Mouse (Mus musculus): ENCODE results near the gene Arl5b.

Arl5b gene

DNA sequence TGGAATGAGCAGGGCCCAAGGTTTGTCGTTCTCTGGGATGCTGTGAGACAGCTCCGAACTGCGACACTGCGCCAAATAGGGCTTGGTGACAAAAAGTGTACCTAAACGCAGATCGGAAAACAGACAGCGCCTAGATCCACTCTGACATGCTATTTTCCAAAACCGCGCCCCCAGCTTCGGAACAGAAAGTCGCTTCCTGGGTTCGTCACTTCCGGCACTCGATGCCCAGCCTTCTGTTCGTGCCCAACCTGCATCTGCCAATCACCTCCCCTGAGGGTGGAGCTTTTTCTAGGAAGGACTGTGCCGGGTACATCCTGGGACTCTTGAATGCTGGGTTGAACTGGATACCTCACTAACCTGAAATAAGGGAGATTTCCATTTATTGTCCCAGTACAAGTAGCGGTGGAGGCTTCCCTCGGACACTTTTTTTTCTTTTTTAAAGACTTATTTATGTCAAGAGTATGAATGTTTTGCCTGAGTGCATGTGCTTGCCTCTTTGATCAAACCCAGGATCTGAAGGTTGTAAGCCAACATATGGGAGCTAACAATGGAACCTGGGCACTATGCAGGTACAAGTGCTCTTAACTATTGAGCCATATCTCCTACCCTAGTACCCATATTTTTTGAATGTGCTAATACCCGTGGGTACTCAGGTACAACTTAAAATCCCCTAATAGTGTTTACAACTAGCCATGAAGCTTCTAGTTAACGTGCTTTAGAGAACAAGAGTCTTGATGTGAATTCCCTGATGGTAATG is at the start of gene Arl5b:
Gene Arl5b, plus strand, starts transcription at position 279 of the 757 bp plus-strand sequence.
- DNase-seq (ENCODE audit: low spot score), result peak; percentile 95

DNA sequence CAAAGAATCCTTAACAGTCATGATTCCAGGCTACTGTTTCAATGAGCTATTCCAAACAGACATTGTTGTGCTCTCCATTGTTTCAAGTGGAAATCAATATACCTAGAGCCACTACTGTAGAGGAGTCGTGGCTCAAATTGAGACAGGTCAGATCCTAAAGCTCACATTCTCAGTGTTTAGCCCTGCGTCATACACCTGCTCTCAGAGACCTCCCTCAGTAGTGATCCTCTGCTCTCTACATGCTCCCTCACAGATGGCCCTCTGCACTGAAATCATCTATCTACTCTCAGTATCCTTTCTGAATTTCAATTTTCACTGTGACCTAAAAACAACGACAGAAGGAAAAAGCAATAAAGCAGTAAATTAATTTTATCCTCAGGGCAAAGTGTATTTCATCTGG is 41.7 kb upstream of the Arl5b start:
- no peak for DNase-seq (ENCODE audit: low spot score)

DNA sequence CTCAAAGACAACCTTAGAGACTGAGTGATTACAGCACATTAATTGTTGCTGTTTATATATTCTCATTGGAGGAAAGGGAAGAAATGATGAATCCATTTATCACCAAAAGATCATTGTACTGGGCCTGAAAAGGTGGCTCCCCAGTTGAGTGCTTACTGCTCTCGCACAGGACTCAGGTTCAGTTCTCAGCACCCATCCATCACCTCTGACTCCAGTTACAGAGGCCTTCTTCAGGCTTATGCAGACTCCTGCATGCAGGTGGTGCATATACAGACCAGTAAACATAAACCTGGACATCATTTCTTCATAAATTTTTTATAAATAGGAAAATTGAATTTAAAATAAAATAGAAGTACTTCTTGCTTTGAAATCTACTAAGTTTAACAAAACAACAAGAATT is 41.1 kb upstream of the Arl5b start:
- DNase-seq (ENCODE audit: low spot score), result no peak

DNA sequence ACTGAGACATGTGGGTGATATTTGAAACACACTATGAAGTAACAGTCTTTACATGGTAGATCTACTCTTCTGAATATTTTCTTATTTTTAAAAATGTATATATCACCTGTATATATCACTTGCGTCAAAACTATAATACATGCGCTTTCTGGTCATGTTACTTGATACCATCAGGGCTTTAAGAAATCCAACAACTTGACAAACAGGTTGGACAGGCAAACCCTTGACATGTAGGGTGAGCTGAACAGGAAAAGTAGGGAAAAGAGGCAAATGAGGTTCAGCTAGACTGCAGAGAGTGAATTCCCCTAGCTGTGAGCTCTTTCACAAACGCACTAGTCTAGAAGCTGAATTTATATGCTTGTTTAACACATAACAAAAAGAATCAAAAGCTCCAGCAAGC is 22.4 kb upstream of the Arl5b start:
- DNase-seq (ENCODE audit: low spot score), result peak; percentile 28

DNA sequence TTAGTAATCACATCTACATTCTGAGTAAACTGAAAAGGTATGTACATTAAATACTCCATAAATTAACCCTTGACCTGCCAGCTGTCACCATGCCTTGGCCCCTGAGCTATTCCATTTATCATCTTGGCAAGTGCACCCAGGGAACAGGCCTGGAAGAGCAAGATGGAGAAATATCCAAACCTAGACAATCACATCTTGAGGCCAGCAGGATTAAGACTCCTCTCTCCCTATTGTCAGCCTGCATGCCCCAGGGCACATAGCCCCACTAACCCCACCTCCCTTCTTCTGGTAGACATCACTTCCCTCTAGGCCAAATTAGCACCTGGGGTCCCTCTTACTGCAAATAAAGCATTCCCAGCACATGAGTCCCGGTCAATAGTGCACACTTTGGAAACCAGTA is 21.4 kb upstream of the Arl5b start:
- DNase-seq (ENCODE audit: low spot score), result no peak

DNA sequence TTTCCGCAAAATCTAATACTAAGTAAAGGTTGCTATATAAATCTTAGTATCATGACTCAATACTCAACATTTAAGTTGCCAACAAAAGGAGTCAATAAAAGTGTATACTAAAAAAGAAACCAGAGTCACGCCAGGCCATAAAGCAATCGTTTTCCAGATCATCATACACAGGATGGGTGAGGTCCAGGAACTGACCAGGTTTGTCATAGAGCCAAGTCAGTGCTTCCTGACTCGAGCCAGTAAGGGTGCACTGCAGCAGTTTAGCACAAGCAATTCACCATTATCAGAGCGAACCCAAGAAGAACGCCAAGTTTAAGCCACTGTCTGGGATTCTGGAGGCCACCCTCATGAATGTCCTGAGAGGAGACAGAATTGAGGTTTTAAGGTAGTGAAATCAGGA is 10.5 kb upstream of the Arl5b start:
- no peak for DNase-seq (ENCODE audit: low spot score)

DNA sequence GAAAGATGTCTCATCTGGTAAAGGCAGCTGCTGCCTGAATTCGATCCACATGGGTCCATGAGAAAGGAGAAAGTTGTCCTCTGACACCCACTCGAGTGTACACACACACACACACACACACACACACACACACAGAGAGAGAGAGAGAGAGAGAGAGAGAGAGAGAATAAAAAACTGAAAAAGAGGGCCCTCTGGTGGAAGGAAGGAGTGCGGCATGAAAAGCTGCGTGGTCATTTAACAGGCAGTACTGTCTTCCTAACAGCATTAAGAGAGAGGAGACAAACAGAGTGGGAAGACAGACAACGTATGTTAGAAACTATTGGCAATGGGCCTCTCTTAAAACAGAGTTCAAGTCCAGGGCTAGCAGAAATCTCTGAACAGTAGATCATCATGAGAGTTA is 8.9 kb upstream of the Arl5b start:
- DNase-seq (ENCODE audit: low spot score), result no peak

DNA sequence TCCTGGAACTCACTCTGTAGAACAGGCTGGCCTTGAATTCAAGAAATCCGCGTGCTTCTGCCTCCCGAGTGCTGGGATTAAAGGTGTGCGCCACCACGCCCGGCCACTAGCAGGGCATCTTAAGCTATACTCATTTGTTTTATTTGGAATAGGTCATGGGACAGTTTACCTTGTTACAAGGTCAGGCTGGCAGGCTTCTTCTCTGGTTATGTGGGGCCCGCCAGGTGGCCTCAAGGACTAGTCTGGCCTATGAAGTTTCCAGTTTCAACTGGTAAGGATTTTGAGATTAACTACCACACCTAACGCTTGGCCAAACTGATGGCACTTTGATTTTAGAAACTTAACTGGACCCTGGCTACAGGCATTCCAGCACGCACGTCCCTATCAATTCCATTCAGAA is 5.3 kb downstream of the Arl5b start:
- DNase-seq (ENCODE audit: low spot score), result no peak

DNA sequence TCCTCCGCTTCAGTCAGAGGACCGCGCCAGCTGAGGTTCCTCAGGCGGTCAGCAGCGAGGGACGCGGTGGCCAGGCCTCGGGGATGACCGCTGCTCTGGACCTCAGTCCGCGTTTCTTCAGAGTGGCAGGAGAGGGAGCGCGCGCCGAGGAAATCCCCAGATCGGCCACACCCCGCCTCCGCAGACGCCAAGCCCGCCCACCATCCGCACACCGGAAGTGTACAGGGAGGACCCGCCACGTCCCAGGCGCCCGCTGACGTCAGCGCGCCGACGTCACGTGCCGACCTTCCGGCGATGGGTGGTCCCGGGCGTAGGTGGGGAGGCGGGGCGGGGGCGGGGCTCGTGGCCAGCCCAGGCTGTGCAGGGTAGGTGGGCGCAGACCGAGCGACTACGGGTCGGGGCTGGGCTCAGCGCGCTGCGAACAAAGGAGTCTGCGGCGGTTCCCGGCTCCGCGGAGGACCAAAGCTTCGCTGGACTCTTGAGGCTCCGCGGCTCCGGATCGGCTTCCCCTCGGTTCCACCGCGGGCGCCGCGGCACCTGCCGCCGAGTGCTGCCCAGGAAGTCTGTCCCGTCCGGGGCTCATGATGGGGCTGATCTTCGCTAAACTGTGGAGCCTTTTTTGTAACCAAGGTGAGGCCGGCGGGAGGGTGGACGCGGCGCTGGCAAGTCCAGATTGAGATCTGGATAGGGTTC is 5.9 kb downstream of the Arl5b start, which contains the start of gene Nsun6:
Gene Nsun6, minus strand, starts transcription at position 125 of the 693 bp plus-strand sequence.
- DNase-seq (ENCODE audit: low spot score), result peak; percentile 98

DNA sequence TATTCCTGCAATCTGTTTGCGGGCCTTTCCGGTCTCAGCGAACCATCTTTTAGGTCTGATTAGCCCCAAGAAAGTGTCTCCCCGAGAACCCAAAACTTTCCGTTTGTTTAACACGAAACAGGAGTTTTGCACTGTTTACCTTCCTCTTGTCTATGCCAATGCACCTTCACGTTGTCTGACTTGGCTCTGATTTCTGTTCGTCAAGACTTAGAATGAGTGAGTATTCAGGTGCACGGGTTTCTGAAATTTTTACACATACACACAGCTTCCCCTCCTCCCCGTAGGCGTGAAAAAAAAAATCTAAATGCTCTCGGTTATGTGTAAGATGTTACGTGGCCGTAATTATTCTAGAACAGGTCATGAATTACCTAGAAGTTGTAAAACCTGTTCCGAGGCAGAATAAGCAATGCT is 6.6 kb downstream of the Arl5b start:
- DNase-seq (ENCODE audit: low spot score), result no peak

DNA sequence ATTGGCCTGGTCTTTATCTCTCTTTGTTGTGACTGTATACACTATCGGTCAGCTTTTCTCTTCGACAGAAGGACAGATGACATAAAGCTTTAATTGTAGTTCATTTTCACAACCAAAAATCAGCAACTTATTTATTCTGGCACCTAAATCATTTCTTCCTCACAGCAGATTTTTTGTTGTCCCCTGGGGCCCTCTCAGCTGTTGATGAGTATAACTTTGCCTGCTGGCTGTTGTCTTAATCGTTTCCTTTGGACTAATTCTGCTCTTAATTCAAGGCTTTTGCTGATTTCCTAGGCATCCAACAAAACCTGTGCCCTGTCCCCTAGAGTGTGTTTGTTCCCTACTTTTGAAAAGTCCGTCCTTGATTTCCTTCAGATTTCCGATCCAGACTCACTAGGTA is 9.0 kb downstream of the Arl5b start:
- no peak for DNase-seq (ENCODE audit: low spot score)

DNA sequence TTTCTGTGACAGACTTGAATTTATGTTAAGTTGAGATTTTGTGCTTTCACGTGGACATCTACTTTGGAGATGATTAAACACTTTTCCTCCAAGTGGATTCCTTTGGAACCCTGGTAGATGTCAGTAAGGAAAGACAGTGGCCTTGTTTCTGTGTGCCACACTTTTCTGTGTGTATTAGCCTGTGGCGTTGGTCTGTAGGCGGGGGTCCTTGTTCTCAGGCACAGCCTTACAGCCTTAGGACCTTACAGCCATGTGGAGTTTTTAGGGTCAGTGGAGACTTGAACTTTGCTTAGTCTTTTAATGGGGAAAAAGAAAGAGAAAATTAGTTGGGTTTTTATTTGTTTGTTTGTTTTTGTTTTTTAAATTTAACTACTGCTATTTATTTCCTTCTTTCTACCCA is 11.7 kb downstream of the Arl5b start:
- no peak for DNase-seq (ENCODE audit: low spot score)

DNA sequence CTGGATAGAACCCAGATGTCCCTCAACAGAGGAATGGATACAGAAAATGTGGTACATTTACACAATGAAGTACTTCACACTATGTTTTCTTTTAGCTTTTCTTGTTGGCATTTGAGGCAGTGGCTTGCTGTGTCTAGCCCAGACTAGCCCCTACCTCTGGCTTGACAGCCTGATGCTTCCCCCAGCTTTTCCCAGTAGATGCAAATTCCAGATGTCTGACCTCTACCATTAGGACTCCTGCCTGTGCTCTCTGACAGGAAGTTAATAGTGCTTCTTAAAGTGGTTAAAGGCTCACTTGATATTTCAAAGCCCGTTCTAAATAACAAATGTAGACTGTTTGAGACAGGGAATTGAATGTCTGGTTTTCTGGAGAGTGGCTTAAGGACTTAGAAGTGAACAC is 14.6 kb downstream of the Arl5b start:
- DNase-seq (ENCODE audit: low spot score), result no peak

DNA sequence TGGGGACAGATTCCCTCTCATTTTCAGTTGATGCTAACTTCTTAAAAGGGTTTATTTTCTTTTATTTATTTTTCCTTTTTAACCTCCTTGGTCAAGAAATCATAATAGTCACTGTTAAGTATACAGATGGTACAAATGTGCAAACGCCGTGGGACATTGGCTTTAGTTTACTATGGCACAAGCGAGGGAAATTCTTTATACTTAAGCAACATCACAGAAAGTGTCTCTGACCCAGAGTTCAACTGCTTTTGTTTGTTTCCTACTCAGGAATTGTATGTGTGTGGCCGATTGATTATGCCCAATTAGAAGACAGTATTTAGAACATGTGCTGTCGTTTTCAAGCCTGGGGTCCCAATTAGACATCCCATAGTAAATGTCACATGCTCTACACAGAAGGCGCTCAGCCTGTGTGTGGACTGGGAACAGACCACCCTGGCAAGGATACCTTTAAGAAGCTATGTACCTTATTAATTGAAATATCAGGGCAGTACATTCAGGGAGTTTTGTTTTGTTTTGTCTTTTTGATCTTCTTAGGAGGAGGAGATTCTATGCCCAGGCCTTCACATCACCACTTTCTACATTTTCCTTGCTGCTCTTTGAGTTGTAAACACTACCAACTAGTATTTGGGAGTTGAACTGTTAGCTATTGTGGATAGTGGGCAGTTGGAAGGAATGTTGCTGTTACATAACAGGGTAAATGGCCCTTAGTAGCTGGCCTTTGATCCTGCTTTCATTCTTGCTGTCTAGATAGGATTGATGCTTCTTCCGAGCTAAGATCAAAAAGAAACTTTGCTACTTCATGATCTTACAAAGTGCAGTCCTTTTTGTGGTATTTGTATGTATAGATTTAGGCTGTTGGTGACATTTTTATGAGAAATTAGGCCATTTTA is 15.4 kb downstream of the Arl5b start:
- no peak for DNase-seq (ENCODE audit: low spot score)

DNA sequence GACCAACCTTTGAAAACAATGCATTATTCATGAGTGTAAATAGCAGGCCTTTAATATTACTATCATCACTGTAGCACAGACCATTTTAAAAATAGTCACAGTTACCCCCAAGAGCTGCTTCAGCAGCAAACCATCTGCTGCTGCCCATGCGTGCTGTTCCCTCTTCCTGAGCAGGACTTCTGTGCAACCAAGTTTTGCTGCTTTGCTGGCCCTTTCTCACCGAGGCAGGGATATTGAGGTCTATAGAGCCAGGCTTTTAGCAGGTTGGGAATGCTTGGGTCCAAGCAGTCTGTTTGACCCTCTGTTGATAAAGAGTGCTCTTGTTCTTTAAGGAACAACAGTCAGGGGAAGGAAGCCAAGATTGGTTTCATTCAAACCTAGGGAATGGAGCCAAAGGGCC is 16.3 kb downstream of the Arl5b start:
- DNase-seq (ENCODE audit: low spot score), result no peak

DNA sequence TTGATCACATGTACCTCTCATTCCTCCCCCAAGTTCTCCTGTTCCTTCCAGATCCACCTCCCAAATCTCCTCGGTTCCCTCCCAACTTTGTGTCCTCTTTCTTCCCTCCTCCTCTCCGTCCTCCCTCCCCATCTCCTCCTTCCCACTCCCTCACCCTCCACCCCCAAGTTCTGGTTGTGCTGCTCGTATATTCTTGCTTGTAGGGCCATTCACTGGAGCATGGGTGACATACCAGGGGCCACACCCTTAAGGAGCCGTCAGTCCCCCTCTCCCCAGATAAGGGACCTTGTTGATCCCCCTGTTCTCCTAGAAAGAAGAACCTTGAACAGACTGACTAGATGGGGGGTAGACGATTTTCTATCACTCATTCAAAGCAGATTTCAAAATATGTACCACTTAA is 17.9 kb downstream of the Arl5b start:
- no peak for DNase-seq (ENCODE audit: low spot score)

DNA sequence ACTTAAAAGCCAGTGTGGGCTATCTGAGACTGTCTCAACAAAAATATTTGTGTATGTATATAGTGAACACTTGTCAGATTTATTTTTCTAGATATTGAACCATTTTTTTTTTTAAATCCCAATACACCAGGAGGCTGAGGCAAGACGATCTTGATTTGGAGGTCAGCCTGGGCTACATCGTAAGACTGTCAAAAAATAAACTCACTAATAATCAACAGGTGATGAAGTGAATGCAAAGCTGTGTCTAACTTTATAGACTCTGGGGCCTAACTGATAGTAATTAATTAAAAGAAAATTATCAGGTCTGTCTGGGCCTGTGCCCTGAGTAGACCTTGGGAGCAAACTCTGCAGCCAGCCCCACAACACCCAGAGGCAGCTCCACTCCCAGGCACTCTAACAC is 34.5 kb downstream of the Arl5b start:
- no peak for DNase-seq (ENCODE audit: low spot score)

DNA sequence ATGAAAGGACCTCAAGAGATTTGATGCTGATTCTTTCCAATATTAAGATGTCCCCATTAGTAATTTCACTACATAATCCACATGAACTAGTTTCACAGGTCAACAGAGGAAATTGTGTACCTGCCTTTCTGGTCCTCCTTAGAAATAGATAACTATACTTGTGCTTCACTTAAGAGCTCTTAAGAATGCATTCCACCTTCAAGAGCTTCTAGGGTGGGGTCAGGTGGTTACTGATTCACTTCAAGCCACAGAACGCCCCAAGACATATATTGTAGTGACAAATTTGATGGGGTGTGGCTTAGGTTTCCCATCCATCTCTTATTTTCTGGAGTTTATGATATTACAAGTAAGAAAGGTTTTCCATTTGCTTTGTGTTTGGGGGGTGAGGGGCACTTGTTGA is 38.1 kb downstream of the Arl5b start:
- DNase-seq (ENCODE audit: low spot score), result no peak

DNA sequence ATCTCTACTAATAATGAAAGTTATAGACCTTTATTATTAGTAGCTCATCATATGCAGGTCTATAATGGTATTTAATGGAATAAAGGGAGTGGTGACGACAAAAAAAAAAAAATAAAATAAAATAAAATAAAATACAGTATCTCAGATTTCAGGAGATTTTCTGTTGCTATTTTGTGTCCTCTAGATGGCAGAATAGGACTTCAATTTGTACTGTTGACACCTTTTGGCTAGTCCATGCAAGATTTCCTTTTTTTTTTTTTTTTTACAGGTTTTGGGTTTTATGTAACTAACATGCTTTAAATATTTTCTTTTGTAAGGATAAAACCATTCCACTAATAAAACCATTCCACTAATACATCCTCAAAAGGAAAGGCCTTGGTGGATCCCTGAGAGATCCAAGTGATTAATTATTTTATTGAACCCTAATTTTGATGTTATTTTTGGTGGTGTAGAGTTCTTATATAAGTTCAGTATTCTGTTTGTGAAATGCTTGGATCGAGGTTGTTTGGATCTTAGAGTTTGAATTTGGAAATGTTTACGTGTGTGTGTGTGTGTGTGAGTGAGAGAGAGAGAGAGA is 47.4 kb downstream of the Arl5b start:
- no peak for DNase-seq (ENCODE audit: low spot score)

DNA sequence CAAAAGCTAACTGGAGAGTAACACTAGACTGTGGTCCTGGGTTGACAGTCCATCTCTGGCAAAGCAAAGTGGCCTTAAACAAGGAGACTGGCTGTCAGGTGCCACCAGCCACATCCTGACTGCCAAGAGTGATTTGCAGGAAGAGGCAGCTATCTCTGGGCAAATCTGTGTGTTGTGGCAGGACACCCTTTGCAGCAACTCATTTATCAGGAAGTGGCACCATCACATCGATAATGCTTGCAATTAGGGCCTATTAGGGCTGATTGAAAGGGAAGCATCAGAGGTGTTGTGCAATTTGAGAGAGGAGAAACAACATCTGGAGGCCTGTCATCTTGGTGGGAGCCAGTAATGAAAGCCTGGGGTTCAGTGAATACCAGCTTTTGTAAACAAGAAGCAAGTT is 55.2 kb downstream of the Arl5b start:
- DNase-seq (ENCODE audit: low spot score), result no peak

DNA sequence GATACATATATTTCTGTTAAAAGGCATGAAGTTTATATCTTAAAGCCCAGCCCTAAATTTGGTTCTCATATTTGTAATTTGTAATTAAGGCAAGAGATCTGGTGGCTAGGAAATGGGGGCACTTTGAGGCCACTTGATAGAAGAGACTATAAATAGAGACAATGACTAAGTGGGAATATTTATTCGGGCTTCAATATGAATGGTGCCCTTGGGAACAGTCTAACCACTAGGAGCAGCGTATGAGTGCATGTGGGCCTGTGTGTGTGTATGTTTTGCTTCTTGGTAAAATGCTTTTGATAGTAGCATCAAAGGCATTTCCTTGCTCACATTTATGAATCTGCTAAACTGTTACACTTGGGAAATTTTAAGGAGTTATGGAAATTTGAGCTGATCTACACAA is 62.1 kb downstream of the Arl5b start:
- no peak for DNase-seq (ENCODE audit: low spot score)

DNA sequence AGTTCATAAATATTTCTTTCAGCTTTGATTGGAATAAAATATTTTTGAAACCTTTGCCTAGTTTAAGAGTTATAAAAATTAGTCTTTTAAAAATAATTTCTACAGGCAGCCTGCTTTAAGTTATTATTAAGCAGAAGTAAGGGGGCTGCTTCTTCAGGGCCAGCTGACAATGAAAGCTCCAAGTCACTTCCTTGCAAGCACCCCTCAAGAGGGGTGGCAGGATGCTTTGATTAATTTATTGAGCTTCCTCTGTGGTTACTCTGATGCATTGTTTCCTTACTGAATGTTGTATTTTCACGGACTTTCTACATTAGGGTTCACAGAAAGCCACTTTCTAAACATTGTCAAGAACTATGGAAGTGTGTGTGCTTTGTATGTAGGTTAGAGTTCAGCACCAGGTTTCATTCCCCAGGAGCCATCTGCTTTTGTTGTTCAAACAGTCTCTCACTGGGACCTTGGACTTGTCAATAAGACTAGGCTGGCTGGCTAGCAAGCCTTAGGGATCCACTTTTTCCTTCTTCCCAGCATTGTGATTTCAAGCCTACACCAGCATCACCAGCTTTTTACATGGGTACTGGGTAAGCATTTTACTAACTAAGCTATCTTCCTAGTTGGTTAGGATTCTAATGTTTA is 62.7 kb downstream of the Arl5b start:
- DNase-seq (ENCODE audit: low spot score), result no peak
